Comparison of ENCODE assay signal across 8 mouse cellular contexts in the genomic region with DNA sequence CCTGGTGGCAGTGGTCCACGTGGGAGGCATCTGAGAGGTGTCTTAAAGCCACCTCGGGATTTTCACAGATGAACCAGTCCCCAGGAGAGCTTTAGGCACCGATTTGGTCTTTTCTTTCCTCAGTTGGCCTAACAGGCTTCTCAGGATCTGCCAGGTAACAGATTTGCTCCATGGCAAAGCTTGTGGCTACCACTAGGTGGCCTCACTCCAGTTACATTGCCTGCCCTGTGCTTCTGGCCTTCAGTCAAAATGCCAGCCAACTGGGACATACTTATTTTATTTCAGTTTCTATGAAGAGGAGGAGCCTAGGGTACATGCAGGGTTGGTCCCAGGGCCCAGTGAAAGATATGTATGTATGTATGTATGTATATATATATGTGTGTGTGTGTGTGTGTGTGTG. TPM values are rescaled to one million over a fixed set of nuclear protein-coding genes. Genes with fewer than 3 reads are reported as not detected.
DNase-seq lines count a peak whose midpoint lies in the region; ATAC-seq and TF ChIP-seq lines count a peak whose summit lies in the region.

No protein-coding gene starts in this region.

- WGBS in forebrain, postnatal 0 days: 6% methylated on average over 3 of the region's 3 CpGs
- 8% methylated on average over 3 of the region's 3 CpGs for WGBS in forebrain, embryonic 12.5 days
- 13% methylated on average over 3 of the region's 3 CpGs for WGBS in limb, embryonic 14.5 days

- H3K9me3 ChIP-seq in forebrain, postnatal 0 days (ENCODE audit: low read length): no peaks in the 10 kb centered on the region
- H3K9me3 ChIP-seq in forebrain, embryonic 12.5 days: no peaks in the 10 kb centered on the region
- H3K9me3 ChIP-seq in limb, embryonic 14.5 days (ENCODE audit: control insufficient read depth, low read length): no peaks in the 10 kb centered on the region

- H3K27me3 ChIP-seq in forebrain, postnatal 0 days (ENCODE audit: insufficient read depth, low read length): no peaks in the 10 kb centered on the region
- H3K27me3 ChIP-seq in forebrain, embryonic 12.5 days: no peaks in the 10 kb centered on the region
- no peaks in the 10 kb centered on the region for H3K27me3 ChIP-seq in testis, adult 2 months (ENCODE audit: control insufficient read depth, insufficient read depth, low read length)
- H3K27me3 ChIP-seq in limb, embryonic 14.5 days (ENCODE audit: control insufficient read depth, insufficient read depth, low read length): no peaks in the 10 kb centered on the region

- peak; percentile 54 for DNase-seq in forebrain, postnatal 0 days
- DNase-seq in testis, postnatal 14 days (ENCODE audit: low spot score): no peak
- DNase-seq in embryo, embryonic 11 days: peak; percentile 66
- no peak for DNase-seq in limb, embryonic 14.5 days (ENCODE audit: low spot score)
- DNase-seq in thymus, postnatal 25 days: peak; percentile 53
- no peak for DNase-seq in urinary bladder, adult 2 months (ENCODE audit: low spot score)

- H3K9ac ChIP-seq in forebrain, postnatal 0 days: no peak overlapping the region
- no peak overlapping the region for H3K9ac ChIP-seq in forebrain, embryonic 12.5 days
- no peak overlapping the region for H3K9ac ChIP-seq in limb, embryonic 14.5 days (ENCODE audit: low read depth, low read length, severe bottlenecking)

- peak; percentile 75 for TF ChIP-seq CTCF in forebrain, postnatal 0 days (IDR thresholded peaks at IDR 0.05; ENCODE audit: low read depth)
- peak; percentile 61; the same call in 1 of the 2 replicates for TF ChIP-seq CTCF in testis, adult 2 months (IDR thresholded peaks at IDR 0.05; ENCODE audit: control insufficient read depth, insufficient read depth, insufficient replicate concordance, low read depth, low read length)

- no peak overlapping the region for H3K4me2 ChIP-seq in forebrain, postnatal 0 days (ENCODE audit: low read depth)
- H3K4me2 ChIP-seq in forebrain, embryonic 12.5 days: no peak overlapping the region
- H3K4me2 ChIP-seq in limb, embryonic 14.5 days (replicated peaks; ENCODE audit: low read depth, low read length, severe bottlenecking): no peak overlapping the region

- ATAC-seq in forebrain, postnatal 0 days: 0 out of 2 replicates have a peak, but pooled peaks have one; percentile 8
- no peak for ATAC-seq in forebrain, embryonic 12.5 days (ENCODE audit: low FRiP score)
- ATAC-seq in limb, embryonic 14.5 days (ENCODE audit: low FRiP score, low read depth): peak; percentile 30; the same call in 1 of the 2 replicates

- no peak overlapping the region for H3K27ac ChIP-seq in forebrain, postnatal 0 days (ENCODE audit: low read depth, low read length)
- H3K27ac ChIP-seq in forebrain, embryonic 12.5 days: no peak overlapping the region
- no peak overlapping the region for H3K27ac ChIP-seq in testis, adult 2 months (ENCODE audit: control insufficient read depth, insufficient read depth, low read depth, low read length)
- no peak overlapping the region for H3K27ac ChIP-seq in limb, embryonic 14.5 days (replicated peaks; ENCODE audit: low read depth, low read length)

- no peaks in the 10 kb centered on the region for H3K4me1 ChIP-seq in forebrain, postnatal 0 days (ENCODE audit: insufficient read depth)
- 0 out of 2 replicates have a peak, but pooled peaks cover 4% of the 10 kb centered on the region for H3K4me1 ChIP-seq in forebrain, embryonic 12.5 days
- H3K4me1 ChIP-seq in testis, adult 2 months (ENCODE audit: control insufficient read depth, insufficient read depth, low read length): peaks cover 2% of the 10 kb centered on the region; the same call in 1 of the 2 replicates
- H3K4me1 ChIP-seq in limb, embryonic 14.5 days (ENCODE audit: control insufficient read depth, insufficient read depth, low read length): peaks cover 15% of the 10 kb centered on the region; the same call in 1 of the 2 replicates

- H3K36me3 ChIP-seq in forebrain, postnatal 0 days (ENCODE audit: insufficient read depth): no peaks in the 10 kb centered on the region
- H3K36me3 ChIP-seq in forebrain, embryonic 12.5 days (replicated peaks): no peaks in the 10 kb centered on the region
- no peaks in the 10 kb centered on the region for H3K36me3 ChIP-seq in testis, adult 2 months (ENCODE audit: control insufficient read depth, insufficient read depth, low read length)
- no peaks in the 10 kb centered on the region for H3K36me3 ChIP-seq in limb, embryonic 14.5 days (ENCODE audit: control insufficient read depth, insufficient read depth, low read length)

- TF ChIP-seq POLR2A in testis, adult 2 months (IDR thresholded peaks at IDR 0.05; ENCODE audit: control insufficient read depth, low read depth, low read length): no peak
- TF ChIP-seq POLR2A in limb, embryonic 14.5 days (IDR thresholded peaks at IDR 0.05; ENCODE audit: borderline replicate concordance, extremely low read depth, insufficient read depth, insufficient read length): no peak

- H3K4me3 ChIP-seq in forebrain, postnatal 0 days (ENCODE audit: low read depth, low read length): no peak overlapping the region
- H3K4me3 ChIP-seq in forebrain, embryonic 12.5 days (replicated peaks): no peak overlapping the region
- no peak overlapping the region for H3K4me3 ChIP-seq in testis, adult 2 months (ENCODE audit: control insufficient read depth, low read depth, low read length)
- H3K4me3 ChIP-seq in limb, embryonic 14.5 days (replicated peaks; ENCODE audit: low read length): no peak overlapping the region

RNA-seq across cellular contexts. Expression of a gene that starts 6.9 kb away (rescaled TPM):
- 6.8 and 9.8 TPM in 2 replicates for total RNA-seq in forebrain, postnatal 0 days (2014; rRNA removed)
- polyA plus RNA-seq in forebrain, postnatal 0 days (2015; fragmentation: Nextera tagmentation; extraction: Ambion mirVana): 6.0 and 6.1 TPM in 2 replicates
- polyA plus RNA-seq in forebrain, embryonic 12.5 days (2016; fragmentation: Nextera tagmentation; extraction: Ambion mirVana): 10.5 and 12.7 TPM in 2 replicates
- polyA plus RNA-seq in testis, adult 2 months (2012; rRNA removed): 6.3 and 7.8 TPM in 2 replicates
- 106 TPM in 2 replicates for polyA plus RNA-seq in limb, embryonic 14.5 days (2012; rRNA removed)
- polyA plus RNA-seq in limb, embryonic 14.5 days (2014; fragmentation: Nextera tagmentation; extraction: Ambion mirVana): 83.3 and 94.1 TPM in 2 replicates
- 26.5 and 26.7 TPM in 2 replicates for polyA plus RNA-seq in urinary bladder, adult 2 months (2012; rRNA removed)

RNA-seq across cellular contexts. Expression of a gene that starts 24.2 kb away (rescaled TPM):
- total RNA-seq in forebrain, postnatal 0 days (2014; rRNA removed): 27.6 and 30.9 TPM in 2 replicates
- 47.9 and 50.7 TPM in 2 replicates for polyA plus RNA-seq in forebrain, postnatal 0 days (2015; fragmentation: Nextera tagmentation; extraction: Ambion mirVana)
- 38.2 and 43.8 TPM in 2 replicates for polyA plus RNA-seq in forebrain, embryonic 12.5 days (2016; fragmentation: Nextera tagmentation; extraction: Ambion mirVana)
- polyA plus RNA-seq in testis, adult 2 months (2012; rRNA removed): 4.4 and 7.2 TPM in 2 replicates
- 115 and 157 TPM in 2 replicates for polyA plus RNA-seq in limb, embryonic 14.5 days (2012; rRNA removed)
- polyA plus RNA-seq in limb, embryonic 14.5 days (2014; fragmentation: Nextera tagmentation; extraction: Ambion mirVana): 129 and 141 TPM in 2 replicates
- 170 and 183 TPM in 2 replicates for polyA plus RNA-seq in urinary bladder, adult 2 months (2012; rRNA removed)

Comparison
In these comparisons a context has a peak if more than half of its experiments do, and no peak if none do; other contexts are left out.
1. DNase-seq: peak in forebrain, postnatal 0 days (single experiment), embryo, embryonic 11 days (single experiment) and thymus, postnatal 25 days (single experiment); none in testis, postnatal 14 days (single experiment), limb, embryonic 14.5 days (single experiment) and urinary bladder, adult 2 months (single experiment).